Comparison of ENCODE assay signal across 23 mouse cellular contexts in the genomic region with DNA sequence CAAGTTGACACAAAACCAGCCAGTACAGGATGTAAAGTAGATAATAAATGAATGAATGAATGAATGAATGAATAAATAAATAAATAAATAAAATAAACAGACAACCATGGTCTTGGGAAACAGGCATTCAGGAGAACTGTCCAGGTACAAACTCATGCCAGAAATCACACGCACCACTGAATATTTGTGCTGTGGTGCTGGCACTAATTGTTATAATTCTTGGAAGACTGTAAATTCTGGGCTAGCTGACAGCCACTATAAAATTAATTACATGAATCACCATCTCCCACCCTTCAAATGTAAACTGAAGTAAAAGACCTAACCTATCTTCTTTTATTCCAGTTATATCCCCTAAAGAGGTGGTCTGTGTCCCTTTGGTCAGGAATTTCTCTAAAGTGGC.
"Had no signal": no experiment of that assay in that cellular context is flagged by ENCODE, and none has a peak within 500 bp of the region (broad histone marks: within the 10 kb centered on the region; RNA-seq: fewer than 3 reads in every experiment).

No protein-coding gene starts in this region.

- DNase-seq: kidney, adult 8-10 months; kidney, postnatal 25 days; layer of hippocampus, adult 9-11 months; liver, postnatal 0 days; lung, embryonic 14.5 days; lung, postnatal 36 days; right cerebral cortex, postnatal 25 days; spleen, adult 18-20 months; thymus, postnatal 25 days had no signal

- H3K4me3 ChIP-seq: layer of hippocampus, adult 2 months; limb, embryonic 12.5 days; limb, embryonic 15.5 days; megakaryocyte, embryonic 14.5 days; midbrain, embryonic 10.5 days; midbrain, embryonic 13.5 days; myocyte; neural tube, embryonic 13.5 days; stomach, embryonic 15.5 days had no signal

- H3K27me3 ChIP-seq: limb, embryonic 12.5 days; limb, embryonic 15.5 days; midbrain, embryonic 13.5 days; neural tube, embryonic 13.5 days; stomach, embryonic 15.5 days had no signal

- H3K36me3 ChIP-seq: limb, embryonic 12.5 days; limb, embryonic 15.5 days; midbrain, embryonic 10.5 days; midbrain, embryonic 13.5 days; neural tube, embryonic 13.5 days; stomach, embryonic 15.5 days had no signal

- ATAC-seq: liver, postnatal 0 days; lung, postnatal 0 days; midbrain, embryonic 13.5 days; midbrain, embryonic 16.5 days had no signal

- H3K4me1 ChIP-seq: stomach, embryonic 15.5 days had no signal

- H3K9me3 ChIP-seq: limb, embryonic 12.5 days; limb, embryonic 15.5 days; megakaryocyte, embryonic 14.5 days; midbrain, embryonic 10.5 days; midbrain, embryonic 13.5 days; neural tube, embryonic 13.5 days; stomach, embryonic 15.5 days had no signal

- H3K4me2 ChIP-seq: limb, embryonic 12.5 days; limb, embryonic 15.5 days; liver, embryonic 11.5 days; lung, embryonic 14.5 days; midbrain, embryonic 13.5 days; neural tube, embryonic 13.5 days; stomach, embryonic 15.5 days had no signal

- H3K27ac ChIP-seq: kidney, postnatal 0 days; layer of hippocampus, adult 2 months; limb, embryonic 12.5 days; limb, embryonic 15.5 days; liver, embryonic 14.5 days; midbrain, embryonic 10.5 days; midbrain, embryonic 13.5 days; neural tube, embryonic 13.5 days; stomach, embryonic 15.5 days had no signal

- H3K9ac ChIP-seq: limb, embryonic 12.5 days; limb, embryonic 15.5 days; liver, embryonic 14.5 days; liver, postnatal 0 days; lung, embryonic 14.5 days; midbrain, embryonic 13.5 days; neural tube, embryonic 13.5 days; stomach, embryonic 15.5 days had no signal
